Mouse (Mus musculus) olfactory bulb, adult 2 months (tissue): Measurements from ENCODE around the gene Osbp.

Experiments
- CTCF ChIP-seq: fragments of 200-500 bp; IDR thresholded peaks from 2 replicates; pipeline ENCODE4 v1.5.1; 2012; ENCODE audit warnings: low read depth, mild to moderate bottlenecking, low read length, moderate library complexity; ENCODE audit not compliant: insufficient read depth
- POLR2A ChIP-seq: fragments of 200-500 bp; IDR thresholded peaks from 2 replicates; pipeline ENCODE4 v1.6.1; 2012; ENCODE audit warnings: mild to moderate bottlenecking, low read depth, low read length, moderate library complexity; ENCODE audit not compliant: insufficient read depth

- TF ChIP-seq CTCF (no peak), POLR2A (no peak)
Measured at GRCm38 (mm10) chr19:11950747-11951146, 15.0 kb upstream of the Osbp start.
